Mouse (Mus musculus) myocyte (in vitro differentiated cells): ENCODE data around the gene Kif28.

Source experiments
- CEBPB ChIP-seq: IDR thresholded peaks from 2 replicates; pipeline ENCODE4 v1.6.1; 2011; ENCODE audit warnings: mild to moderate bottlenecking, moderate library complexity; ENCODE audit not compliant: poor library complexity, insufficient read depth, severe bottlenecking
- E2F4 ChIP-seq: IDR thresholded peaks from one replicate; pipeline ENCODE4 v1.6.1; 2011; ENCODE audit warnings: mild to moderate bottlenecking, control low read depth, moderate library complexity; ENCODE audit not compliant: insufficient read depth
- MAX ChIP-seq: IDR thresholded peaks from one replicate; pipeline ENCODE4 v1.6.1; 2011; ENCODE audit warnings: low read depth, mild to moderate bottlenecking, control low read depth
- MYOG ChIP-seq, 3 experiments: IDR thresholded peaks; one replicate each; pipeline ENCODE4 v1.6.1; 2011; ENCODE audit warnings: control low read depth in 2 of 3, low read depth in 2 of 3, mild to moderate bottlenecking in 2 of 3; ENCODE audit not compliant: insufficient read length in 2 of 3, control insufficient read depth in 1 of 3, insufficient read depth in 1 of 3
- POLR2A ChIP-seq: IDR thresholded peaks from one replicate; pipeline ENCODE4 v1.6.1; 2011; ENCODE audit warnings: low read depth, mild to moderate bottlenecking, control low read depth, moderate library complexity; ENCODE audit not compliant: insufficient read length
- POLR2AphosphoS2 ChIP-seq: IDR thresholded peaks from one replicate; pipeline ENCODE4 v1.6.1; 2011; ENCODE audit warnings: low read depth, control low read depth; ENCODE audit not compliant: insufficient read length
- TCF12 ChIP-seq: IDR thresholded peaks from one replicate; pipeline ENCODE4 v1.6.1; 2011; ENCODE audit warnings: mild to moderate bottlenecking, control low read depth; ENCODE audit not compliant: poor library complexity, insufficient read depth, severe bottlenecking
- TCF3 ChIP-seq: IDR thresholded peaks from one replicate; pipeline ENCODE4 v1.6.1; 2011; ENCODE audit warnings: low read depth, control low read depth; ENCODE audit not compliant: insufficient read length
- USF1 ChIP-seq: IDR thresholded peaks from one replicate; pipeline ENCODE4 v1.6.1; 2011; ENCODE audit warnings: low read depth, mild to moderate bottlenecking, control low read depth, moderate library complexity

DNA sequence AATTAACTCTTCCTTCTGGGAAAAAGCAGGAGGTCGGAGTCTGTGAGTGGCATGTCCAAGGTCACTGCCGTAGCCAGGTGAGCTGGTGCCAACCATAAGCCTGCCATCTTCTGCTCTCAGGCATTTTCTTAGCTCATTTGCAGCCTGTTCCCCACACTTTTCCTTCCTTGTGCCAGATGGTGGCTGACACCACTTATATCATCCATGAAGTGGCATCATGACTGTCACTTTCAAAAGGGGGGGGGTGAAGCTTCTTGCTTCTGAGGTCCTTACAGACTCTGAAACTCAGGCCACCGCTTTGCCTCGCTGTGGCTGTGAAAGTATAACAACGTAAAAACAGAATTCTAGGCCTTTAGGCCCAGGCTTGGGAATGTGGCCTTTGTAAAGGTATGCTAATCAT is 93.8 kb downstream of the Kif28 start:
- no peak for TF ChIP-seq POLR2A
- no peak for TF ChIP-seq POLR2AphosphoS2
- TF ChIP-seq MYOG (IDR thresholded peaks at IDR 0.05; ENCODE audit: control insufficient read depth in 1 of 3, insufficient read depth in 1 of 3, insufficient read length in 2 of 3, low read depth in 2 of 3): no peak
- no peak for TF ChIP-seq TCF12
- no peak for TF ChIP-seq MAX
- no peak for TF ChIP-seq E2F4
- no peak for TF ChIP-seq TCF3
- no peak for TF ChIP-seq USF1
- TF ChIP-seq CEBPB: no peak
